Mouse (Mus musculus) adrenal gland, adult 2 months (tissue): Measurements from ENCODE around the gene Insc. TPM values are rescaled to one million over a fixed set of nuclear protein-coding genes. Genes with fewer than 3 reads are reported as not detected.

ENCODE experiments used
- polyA plus RNA-seq: library from polyadenylated mRNA; depleted of rRNA; stranded (reverse); fragments of >200 nt; gene quantifications from 2 replicates; pipeline ENCODE4 v1.2.3, GENCODE M21; 2012; rRNA removed
- total RNA-seq, 2 experiments: library from RNA; stranded (reverse); gene quantifications; 2 replicates each; pipeline ENCODE4 v1.2.3; 2021

The Insc gene
- total and polyA plus RNA-seq, 3 experiments, result 1.1 to 2.2 (median 1.9) TPM

Other genes with a start within 250 kb of the Insc start
- 1 to 10 TPM in 1 of 2 experiments, under 1 TPM in 1; 0.66 to 1.4 TPM for gene Cyp2r1, start 180.7 kb upstream of the Insc start, total RNA-seq
- 8.9 and 9.3 TPM in 2 replicates for gene Cyp2r1, start 180.7 kb upstream of the Insc start, polyA plus RNA-seq
- 1 to 10 TPM in 1 of 2 experiments, not detected in 1; 1.2 TPM for gene Calca, start 107.3 kb upstream of the Insc start, total RNA-seq
- 0.13 and 0.55 TPM in 2 replicates for gene Calca, start 107.3 kb upstream of the Insc start, polyA plus RNA-seq
- gene Calcb, start 25.1 kb upstream of the Insc start, total RNA-seq, result not detected
- gene Calcb, start 25.1 kb upstream of the Insc start, polyA plus RNA-seq, result 0.19 TPM in 1 of 2 replicates, not detected in the other